Mouse (Mus musculus) gastrocnemius, postnatal 14 days (tissue): Measurements from ENCODE around the gene Col13a1. TPM values are rescaled to one million over a fixed set of nuclear protein-coding genes. Genes with fewer than 3 reads are reported as not detected.

Source experiments
- DNase-seq: peaks from one replicate; pipeline ENCODE4 v3.0.0; 2021; ENCODE audit warnings: mixed read lengths
- intact Hi-C: fragments of 180-260 bp; cut with DNase I; formaldehyde crosslinking; loops from one replicate; pipeline ENCODE4 v1.15.1; 2025; ENCODE audit warnings: low total_unique reads
- total RNA-seq, 2 experiments: library from RNA; stranded (reverse); gene quantifications; 2 replicates each; pipeline ENCODE4 v1.2.3; 2021

Col13a1 gene
- total RNA-seq, 2 experiments from 2014 or later = 2.1 to 2.7 TPM

DNA sequence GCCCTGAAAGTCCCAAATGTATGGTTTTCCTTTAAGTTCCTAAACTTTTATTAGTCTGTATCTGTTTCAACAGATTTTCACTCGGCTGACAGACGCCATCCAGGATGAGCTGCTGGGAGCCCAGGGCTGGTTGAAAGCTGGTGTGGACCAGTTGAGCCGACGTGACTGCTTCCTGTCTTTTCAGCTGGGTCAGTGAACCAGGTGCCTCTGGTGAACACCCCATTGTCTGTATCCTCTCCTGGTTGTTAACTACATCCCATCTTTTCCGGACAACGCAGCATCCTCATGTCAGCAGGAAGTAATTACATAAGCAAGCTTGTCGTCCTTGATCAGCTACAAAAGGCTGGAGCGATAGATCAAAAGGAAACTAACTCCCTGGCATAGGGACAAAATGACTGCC lies 185.9 kb downstream of the Col13a1 start:
- no peak for DNase-seq

GRCm38 (mm10) chr10:61788499-61788898 lies 190.4 kb downstream of the Col13a1 start:
- intact Hi-C loops = no loop called here
- no peak for DNase-seq

More for the DNA sequence above, 185.9 kb downstream of the Col13a1 start:
- intact Hi-C loops = no loop called here

Other genes with a start within 250 kb of the Col13a1 start
- gene H2afy2, start 195.0 kb downstream of the Col13a1 start, total RNA-seq = 1 to 10 TPM; 2.6 to 2.7 TPM
- not detected for gene Neurog3, start 154.0 kb upstream of the Col13a1 start, total RNA-seq
- gene Fam241b, start 164.8 kb upstream of the Col13a1 start, total RNA-seq = 1 to 10 TPM in 1 of 2 experiments, under 1 TPM in 1; 0.38 to 1.4 TPM